Mouse (Mus musculus): ENCODE results near the gene Commd1. TPM values are rescaled to one million over a fixed set of nuclear protein-coding genes. Genes with fewer than 3 reads are reported as not detected.

The Commd1 gene
- polyA plus RNA-seq, 2 experiments from 2014 or later: 78.2 to 81.2 TPM

- ATAC-seq: no peak
Measured at GRCm38 (mm10) chr11:22938983-22939382, 43.2 kb downstream of the Commd1 start.

GRCm38 (mm10) chr11:22937716-22938316, 44.4 kb downstream of the Commd1 start:
- no peak for ATAC-seq

GRCm38 (mm10) chr11:22936446-22937125, 45.6 kb downstream of the Commd1 start:
- peak; percentile 94 for ATAC-seq

GRCm38 (mm10) chr11:22932167-22932566, 50.0 kb downstream of the Commd1 start:
- no peak for ATAC-seq

GRCm38 (mm10) chr11:22931320-22931905, 50.8 kb downstream of the Commd1 start:
- no peak for ATAC-seq

- no peak for ATAC-seq
Measured at GRCm38 (mm10) chr11:22930129-22930528, 52.1 kb downstream of the Commd1 start.

- peak; percentile 75 for ATAC-seq
Measured at GRCm38 (mm10) chr11:22928586-22929169, 53.5 kb downstream of the Commd1 start.

GRCm38 (mm10) chr11:22923606-22924005, 58.6 kb downstream of the Commd1 start:
- ATAC-seq: no peak

GRCm38 (mm10) chr11:22922546-22922945, 59.6 kb downstream of the Commd1 start:
- ATAC-seq: no peak

GRCm38 (mm10) chr11:22919336-22919735, 62.8 kb downstream of the Commd1 start:
- ATAC-seq: no peak

GRCm38 (mm10) chr11:22917786-22918185, 64.4 kb downstream of the Commd1 start:
- ATAC-seq: no peak

- ATAC-seq: no peak
Measured at GRCm38 (mm10) chr11:22913744-22914143, 68.4 kb downstream of the Commd1 start.

GRCm38 (mm10) chr11:22911831-22912230, 70.4 kb downstream of the Commd1 start:
- no peak for ATAC-seq

- ATAC-seq: no peak
Measured at GRCm38 (mm10) chr11:22906453-22906865, 75.7 kb downstream of the Commd1 start.

- ATAC-seq: peak; percentile 85
Measured at GRCm38 (mm10) chr11:22902923-22903322, 79.3 kb downstream of the Commd1 start.

GRCm38 (mm10) chr11:22900041-22900440, 82.1 kb downstream of the Commd1 start:
- ATAC-seq: peak; percentile 15

- no peak for ATAC-seq
Measured at GRCm38 (mm10) chr11:22897642-22898041, 84.5 kb downstream of the Commd1 start.

GRCm38 (mm10) chr11:22897127-22897526, 85.1 kb downstream of the Commd1 start:
- no peak for ATAC-seq

- ATAC-seq: no peak
Measured at GRCm38 (mm10) chr11:22893075-22893474, 89.1 kb downstream of the Commd1 start.

- no peak for ATAC-seq
Measured at GRCm38 (mm10) chr11:22892466-22892865, 89.7 kb downstream of the Commd1 start.

- no peak for ATAC-seq
Measured at GRCm38 (mm10) chr11:22891876-22892275, 90.3 kb downstream of the Commd1 start.

GRCm38 (mm10) chr11:22891242-22891641, 90.9 kb downstream of the Commd1 start:
- no peak for ATAC-seq

- ATAC-seq: no peak
Measured at GRCm38 (mm10) chr11:22889224-22889623, 93.0 kb downstream of the Commd1 start.

GRCm38 (mm10) chr11:22886991-22887390, 95.2 kb downstream of the Commd1 start:
- ATAC-seq: no peak

Data from CD4-positive, CD25-positive, alpha-beta regulatory T cell, adult 4 months (primary cell).